Mouse (Mus musculus) heart, embryonic 11.5 days (tissue): ENCODE data around the gene Rrn3. TPM values are rescaled to one million over a fixed set of nuclear protein-coding genes. Genes with fewer than 3 reads are reported as not detected.
"Not testable (repeated sequence)": the region's sequence is repeated elsewhere in the genome, so short reads cannot be mapped to it uniquely, and the experiment has no call there.

Source experiments
- ATAC-seq: fragments of 200-750 bp; cut with Nextera tagmentation; replicated peaks from 2 replicates; pipeline ENCODE4 v1.8.0; 2017; ENCODE audit warnings: moderate library complexity; ENCODE audit not compliant: insufficient number of reproducible peaks, low FRiP score, low TSS enrichment
- H3K27ac ChIP-seq: fragments of 300-500 bp; sonication (generic); 2 replicates; pipeline ENCODE4 v1.5.1; 2014; ENCODE audit warnings: mild to moderate bottlenecking, low read depth, low read length
- H3K27me3 ChIP-seq: fragments of 300-500 bp; sonication (generic); 2 replicates; pipeline ENCODE4 v1.6.1; 2014; ENCODE audit warnings: mild to moderate bottlenecking, low read length, mixed read lengths; ENCODE audit not compliant: control insufficient read depth, insufficient read depth
- H3K36me3 ChIP-seq: fragments of 300-500 bp; sonication (generic); 2 replicates; pipeline ENCODE4 v1.6.1; 2014; ENCODE audit warnings: mild to moderate bottlenecking, low read length, moderate library complexity, mixed read lengths; ENCODE audit not compliant: control insufficient read depth, insufficient read depth
- H3K4me1 ChIP-seq: fragments of 300-500 bp; sonication (generic); 2 replicates; pipeline ENCODE4 v1.6.1; 2014; ENCODE audit warnings: low read length; ENCODE audit not compliant: control insufficient read depth, insufficient read depth
- H3K4me2 ChIP-seq: fragments of 300-500 bp; sonication (generic); 2 replicates; pipeline ENCODE4 v1.6.1; 2014; ENCODE audit warnings: mild to moderate bottlenecking, moderate library complexity
- H3K4me3 ChIP-seq: fragments of 300-500 bp; sonication (generic); 2 replicates; pipeline ENCODE4 v1.5.1; 2014; ENCODE audit warnings: low read depth, low read length
- H3K9ac ChIP-seq: fragments of 300-500 bp; sonication (generic); 2 replicates; pipeline ENCODE4 v1.6.1; 2014; ENCODE audit warnings: mild to moderate bottlenecking, low read depth, low read length, moderate library complexity
- H3K9me3 ChIP-seq: fragments of 300-500 bp; sonication (generic); replicated peaks from 2 replicates; pipeline ENCODE4 v1.6.1; 2016; ENCODE audit warnings: low read length; ENCODE audit not compliant: control insufficient read depth
- WGBS: fragments of 180-500 bp; shearing (Covaris S2); extraction: QIAGEN DNeasy Blood & Tissue Kit; methylation state at CpG from one replicate; pipeline ENCODE4 v1.1.7; 2014; ENCODE audit not compliant: insufficient replicate concordance; 5-methylcytosine and 5-hydroxymethylcytosine counted together
- polyA plus RNA-seq: library from polyadenylated mRNA; unstranded; fragments of >200 nt; fragmentation: Nextera tagmentation; extraction: Ambion mirVana; gene quantifications from 2 replicates; pipeline ENCODE4 v1.2.1, GENCODE M21; 2014

The Rrn3 gene
- polyA plus RNA-seq, 1 experiment from 2014 or later, result 54.9 TPM

DNA sequence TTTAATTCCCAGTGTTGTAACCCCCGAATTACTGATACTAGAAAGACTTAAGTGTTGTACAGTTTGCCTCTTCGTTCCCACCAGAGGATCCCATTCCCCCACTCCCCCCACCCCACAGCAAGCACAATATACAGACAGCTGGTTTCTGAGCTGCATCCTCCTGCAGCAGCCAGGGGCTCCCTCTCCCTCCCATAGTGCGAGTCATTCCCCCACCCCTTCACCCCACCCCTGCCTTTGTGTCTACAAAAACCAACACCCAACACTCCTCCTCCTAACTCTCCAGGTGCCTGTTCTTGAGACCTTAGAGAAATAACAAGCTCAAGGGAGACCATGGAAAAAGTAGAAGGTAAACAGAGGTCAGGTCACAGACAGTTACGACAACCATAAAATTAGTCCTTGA lies 8.9 kb upstream of the Rrn3 start:
- 67% methylated on average over 4 of the region's 4 CpGs for WGBS

DNA sequence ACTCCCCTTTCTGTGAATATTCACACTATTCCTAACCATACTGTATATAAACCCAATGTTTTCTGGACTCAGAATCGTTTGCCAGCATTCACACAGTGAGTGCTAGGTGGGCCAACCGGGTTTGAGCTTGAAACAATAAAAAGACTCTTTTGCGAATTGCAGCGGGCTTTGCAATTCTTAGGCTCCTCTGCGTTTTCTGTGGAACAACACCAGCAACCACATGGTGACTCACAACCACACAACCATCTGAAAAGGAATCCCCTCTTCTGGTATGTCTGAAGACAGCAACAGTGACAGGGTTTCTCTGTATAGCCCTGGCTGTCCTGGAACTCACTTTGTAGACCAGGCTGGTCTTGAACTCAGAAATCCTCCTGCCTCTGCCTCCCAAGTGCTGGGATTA lies 8.5 kb upstream of the Rrn3 start:
- WGBS, result 80% methylated on average over 5 of the region's 5 CpGs
- H3K36me3 ChIP-seq, H3K4me2 ChIP-seq, H3K27ac ChIP-seq, H3K4me3 ChIP-seq, H3K9ac ChIP-seq, H3K27me3 ChIP-seq, ATAC-seq, H3K9me3 ChIP-seq, H3K4me1 ChIP-seq: not testable (repeated sequence)

More for the DNA sequence above, 8.9 kb upstream of the Rrn3 start:
- ATAC-seq, H3K4me3 ChIP-seq, H3K4me2 ChIP-seq, H3K4me1 ChIP-seq, H3K36me3 ChIP-seq, H3K27me3 ChIP-seq, H3K9me3 ChIP-seq, H3K9ac ChIP-seq, H3K27ac ChIP-seq: not testable (repeated sequence)

DNA sequence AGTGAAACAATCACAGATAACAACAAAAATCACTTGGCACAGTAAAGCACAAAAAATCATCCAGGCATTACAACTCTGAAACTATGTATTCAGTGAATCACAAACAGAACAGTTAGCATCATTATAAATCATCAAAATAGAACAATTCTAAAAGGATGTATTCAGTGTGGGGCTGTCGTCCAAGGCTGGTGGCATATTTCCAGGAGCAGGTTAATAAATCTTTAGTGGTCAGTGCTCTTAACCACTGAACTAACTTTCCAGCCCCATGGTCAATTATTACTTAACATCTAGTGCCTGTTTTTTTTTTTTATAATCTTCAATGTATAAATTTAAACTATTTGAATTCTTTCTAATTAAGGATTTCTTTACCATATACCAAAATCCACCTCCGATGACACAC lies 6.5 kb upstream of the Rrn3 start:
- H3K4me2 ChIP-seq, H3K27me3 ChIP-seq, H3K4me1 ChIP-seq, H3K36me3 ChIP-seq, H3K9me3 ChIP-seq, H3K9ac ChIP-seq, ATAC-seq, H3K4me3 ChIP-seq, H3K27ac ChIP-seq: not testable (repeated sequence)
- WGBS, result 87% methylated on average over 2 of the region's 2 CpGs

DNA sequence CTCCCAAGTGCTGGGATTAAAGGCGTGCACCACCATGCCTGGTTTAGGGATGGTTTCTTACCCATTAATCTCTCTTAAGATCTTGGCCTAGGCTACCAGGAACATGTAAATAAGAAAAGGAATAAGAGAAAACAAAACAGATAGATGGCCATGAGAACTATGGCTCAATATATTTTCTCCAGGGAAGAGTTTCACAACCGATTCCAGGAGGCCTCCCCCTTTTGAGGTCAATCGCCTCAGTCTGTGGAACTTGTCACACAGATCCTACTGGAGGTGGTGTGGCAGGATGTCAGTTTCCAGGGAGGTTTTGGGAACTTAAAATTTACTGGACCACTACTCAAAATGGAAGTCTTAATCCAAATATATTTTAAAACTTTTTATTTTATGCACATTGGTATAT lies 5.9 kb upstream of the Rrn3 start:
- not testable (repeated sequence) for H3K9ac ChIP-seq, ATAC-seq, H3K4me3 ChIP-seq, H3K36me3 ChIP-seq, H3K27ac ChIP-seq, H3K27me3 ChIP-seq, H3K4me1 ChIP-seq, H3K4me2 ChIP-seq, H3K9me3 ChIP-seq
- WGBS, result 72% methylated on average over 3 of the region's 3 CpGs

DNA sequence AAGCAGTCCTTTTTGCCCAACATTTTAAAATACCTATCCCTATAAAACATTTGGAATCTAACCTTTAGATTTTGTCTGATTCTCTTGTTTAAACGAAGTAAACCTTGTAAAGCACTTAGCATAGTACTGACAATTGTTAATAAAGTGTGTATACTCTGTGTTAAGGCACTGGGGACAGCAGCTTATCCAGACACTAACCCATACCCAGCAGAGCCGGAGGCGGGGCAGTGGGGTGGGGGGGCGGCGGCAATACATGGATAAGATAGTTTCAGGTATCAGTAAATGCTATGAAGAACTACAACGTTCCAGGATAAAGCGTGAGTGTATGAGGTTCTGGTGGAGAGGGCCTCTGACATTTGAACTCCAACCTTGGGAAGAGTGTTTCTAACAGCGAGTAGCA lies 708 bp downstream of the Rrn3 start:
- H3K9me3 ChIP-seq, result no peaks in the 10 kb centered on the region
- WGBS, result 24% methylated on average over 8 of the region's 8 CpGs
- peak overlapping the region; percentile 84; the same call in 1 of the 2 replicates for H3K27ac ChIP-seq
- peaks cover 13% of the 10 kb centered on the region for H3K36me3 ChIP-seq
- ATAC-seq, result no peak
- H3K9ac ChIP-seq, result peak overlapping the region; percentile 93
- H3K4me1 ChIP-seq, result peaks cover 7% of the 10 kb centered on the region
- H3K4me2 ChIP-seq, result peak overlapping the region; percentile 80
- H3K27me3 ChIP-seq, result no peaks in the 10 kb centered on the region
- H3K4me3 ChIP-seq, result peak overlapping the region; percentile 87

DNA sequence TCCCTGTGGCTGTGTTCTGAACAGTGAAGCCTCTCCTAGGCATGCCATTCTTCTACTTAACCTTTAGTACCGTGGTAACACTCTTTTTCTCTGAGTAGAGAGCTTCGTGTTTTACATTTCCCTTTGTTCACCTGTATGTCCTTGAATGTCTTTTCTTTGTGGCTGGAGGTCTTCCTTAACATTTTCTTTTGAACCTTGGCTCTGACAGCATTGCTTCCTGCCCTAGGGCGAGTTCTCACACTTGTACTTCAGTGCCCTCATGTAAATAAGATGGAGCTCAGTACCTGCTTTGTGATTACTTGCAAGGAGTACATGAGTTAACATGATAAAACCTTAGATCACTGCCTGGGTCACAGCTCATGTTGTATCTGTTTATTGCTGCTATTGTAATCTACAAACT lies 5.4 kb downstream of the Rrn3 start:
- Histone ChIP-seq H3K4me2 (no peak overlapping the region), H3K27me3 (no peaks in the 10 kb centered on the region), H3K4me1 (peaks cover 7% of the 10 kb centered on the region), H3K36me3 (peaks cover 25% of the 10 kb centered on the region), H3K9ac (no peak overlapping the region), H3K9me3 (no peaks in the 10 kb centered on the region), H3K4me3 (no peak overlapping the region), H3K27ac (no peak overlapping the region)
- no peak for ATAC-seq
- WGBS, result 79% methylated on average over 3 of the region's 3 CpGs

DNA sequence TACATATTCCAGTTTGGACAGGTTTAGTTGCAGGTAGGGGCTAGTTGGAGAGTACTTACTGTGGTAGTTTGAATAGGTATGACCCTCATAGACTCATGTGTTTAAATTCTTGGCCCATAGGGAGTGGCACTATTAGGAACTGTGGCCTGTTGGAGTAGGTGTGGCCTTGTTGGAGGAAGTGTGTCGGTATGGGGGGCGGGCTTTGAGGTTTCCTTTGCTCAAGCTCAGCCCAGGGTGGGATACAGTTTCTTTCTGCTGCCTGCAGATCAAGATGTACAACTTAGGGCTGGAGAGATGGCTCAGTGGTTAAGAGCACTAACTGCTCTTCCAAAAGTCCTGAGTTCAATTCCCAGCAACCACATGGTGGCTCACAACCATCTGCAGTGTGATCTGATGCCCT lies 12.9 kb downstream of the Rrn3 start:
- H3K27me3 ChIP-seq, H3K4me2 ChIP-seq, H3K27ac ChIP-seq, ATAC-seq, H3K4me1 ChIP-seq, H3K9ac ChIP-seq, H3K4me3 ChIP-seq, H3K9me3 ChIP-seq: not testable (repeated sequence)
- 85% methylated on average over 2 of the region's 2 CpGs for WGBS
- H3K36me3 ChIP-seq, result peaks cover 44% of the 10 kb centered on the region

GRCm38 (mm10) chr16:13796746-13797175 lies 16.3 kb downstream of the Rrn3 start:
- peaks cover 51% of the 10 kb centered on the region for H3K36me3 ChIP-seq

GRCm38 (mm10) chr16:13801231-13801630 lies 20.7 kb downstream of the Rrn3 start:
- 91% methylated on average over 4 of the region's 4 CpGs for WGBS
- Histone ChIP-seq H3K4me1 (no peaks in the 10 kb centered on the region), H3K36me3 (peaks cover 37% of the 10 kb centered on the region)

More at GRCm38 (mm10) chr16:13796746-13797175, 16.3 kb downstream of the Rrn3 start:
- H3K9me3 ChIP-seq, result no peaks in the 10 kb centered on the region
- H3K4me3 ChIP-seq, result no peak overlapping the region
- no peak for ATAC-seq
- H3K27me3 ChIP-seq, result no peaks in the 10 kb centered on the region
- no peak overlapping the region for H3K9ac ChIP-seq
- no peak overlapping the region for H3K27ac ChIP-seq
- H3K4me1 ChIP-seq, result no peaks in the 10 kb centered on the region
- H3K4me2 ChIP-seq, result no peak overlapping the region
- WGBS, result 88% methylated on average over 5 of the region's 5 CpGs

More at GRCm38 (mm10) chr16:13801231-13801630, 20.7 kb downstream of the Rrn3 start:
- no peak overlapping the region for H3K9ac ChIP-seq
- H3K4me2 ChIP-seq, result no peak overlapping the region
- no peak overlapping the region for H3K27ac ChIP-seq
- no peak for ATAC-seq
- no peaks in the 10 kb centered on the region for H3K27me3 ChIP-seq
- H3K9me3 ChIP-seq, result no peaks in the 10 kb centered on the region
- H3K4me3 ChIP-seq, result no peak overlapping the region
